10 mouse cellular contexts compared by ENCODE assay signal in the genomic region with DNA sequence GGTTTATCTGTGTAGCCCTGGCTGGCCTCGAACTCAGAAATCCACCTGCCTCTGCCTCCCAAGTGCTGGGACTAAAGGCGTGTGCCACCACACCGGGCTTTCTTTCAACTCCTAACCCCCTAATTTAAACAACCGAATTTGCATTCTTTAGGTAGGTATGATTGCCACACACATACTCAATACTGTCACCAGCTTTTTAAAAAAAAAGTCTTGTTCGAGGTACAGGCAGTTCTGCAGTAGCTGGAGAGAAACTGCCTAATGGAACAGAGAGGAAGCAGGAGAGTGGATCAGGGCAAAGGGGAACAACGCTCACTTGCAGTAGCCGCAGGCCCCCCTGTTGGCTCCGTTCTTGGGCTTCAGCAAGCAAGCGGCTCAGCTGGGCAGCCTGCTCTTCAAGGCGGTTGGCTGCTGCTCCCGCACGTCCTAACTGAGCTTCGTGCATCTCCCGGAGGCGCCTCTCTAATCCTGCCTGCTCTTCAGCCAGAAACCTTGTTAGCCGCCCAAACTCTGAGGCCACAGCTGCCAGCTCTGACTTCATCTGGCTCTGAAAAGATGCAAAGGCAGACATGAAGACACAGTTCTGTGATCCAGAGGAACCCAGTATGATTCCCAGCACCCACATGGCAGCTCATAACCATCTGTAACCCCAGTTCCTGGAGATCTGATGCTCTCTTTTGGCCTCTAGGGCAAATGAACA. TPM values are rescaled to one million over a fixed set of nuclear protein-coding genes. Genes with fewer than 3 reads are reported as not detected.
DNase-seq lines count a peak whose midpoint lies in the region; ATAC-seq lines count a peak whose summit lies in the region.
"Had no signal": no experiment of that assay in that cellular context is flagged by ENCODE, and none has a peak within 500 bp of the region (broad histone marks: within the 10 kb centered on the region; RNA-seq: fewer than 3 reads in every experiment).

No protein-coding gene starts in this region.

- H3K9ac ChIP-seq in limb, embryonic 15.5 days, result no peak overlapping the region

- H3K4me2 ChIP-seq in limb, embryonic 15.5 days, result no peak overlapping the region

- ATAC-seq in limb, embryonic 15.5 days (ENCODE audit: insufficient number of reproducible peaks, low FRiP score, low TSS enrichment, low read depth), result no peak

- H3K27me3 ChIP-seq in limb, embryonic 15.5 days, result no peaks in the 10 kb centered on the region

- 0 out of 2 replicates have a peak overlapping the region, but pooled peaks have one; percentile 8 for H3K27ac ChIP-seq in limb, embryonic 15.5 days

- 0 out of 2 replicates have a peak, but pooled peaks cover 4% of the 10 kb centered on the region for H3K4me1 ChIP-seq in limb, embryonic 15.5 days

- 64% methylated on average over 16 of the region's 16 CpGs for WGBS in limb, embryonic 15.5 days

- no peaks in the 10 kb centered on the region for H3K9me3 ChIP-seq in limb, embryonic 15.5 days

- peaks cover 87% of the 10 kb centered on the region for H3K36me3 ChIP-seq in limb, embryonic 15.5 days

- DNase-seq in adrenal gland, postnatal 14 days, result peak; percentile 29
- no peak for DNase-seq in adrenal gland, postnatal 4 days (ENCODE audit: low spot score in 2 of 2)
- DNase-seq in layer of hippocampus, postnatal 10 days (ENCODE audit: low spot score in 2 of 2), result peak; percentile 27 to 33
- no peak for DNase-seq in layer of hippocampus, adult 9-11 months
- DNase-seq in brain, adult 2 months (ENCODE audit: low read depth, low spot score), result peak; percentile 36
- no peak for DNase-seq in thymus, postnatal 25 days
- DNase-seq in thymus, postnatal 10 days (ENCODE audit: low spot score in 2 of 2), result no peak
- DNase-seq: cerebellum, adult 9-11 months; kidney, postnatal 14 days had no signal

- H3K4me3 ChIP-seq in limb, embryonic 15.5 days, result no peak overlapping the region

RNA-seq across cellular contexts. Expression of a gene that starts 8.3 kb away (rescaled TPM):
- total RNA-seq in adrenal gland, postnatal 14 days (2021), result 34.6 and 40.5 TPM in 2 replicates
- total RNA-seq in adrenal gland, postnatal 4 days (2021), result 10 to 100 TPM; 62.4 to 69.7 TPM
- total RNA-seq in layer of hippocampus, postnatal 10 days (2021), result 10 to 100 TPM; 44.1 to 58.1 TPM
- 5.6 and 7.8 TPM in 2 replicates for polyA plus RNA-seq in limb, embryonic 15.5 days (2015; fragmentation: Nextera tagmentation; extraction: Ambion mirVana)

RNA-seq across cellular contexts. Expression of a gene that starts 8.8 kb away (rescaled TPM):
- 735 and 919 TPM in 2 replicates for total RNA-seq in adrenal gland, postnatal 14 days (2021)
- 100 to 1,000 TPM; 940 to 975 TPM for total RNA-seq in adrenal gland, postnatal 4 days (2021)
- 100 to 1,000 TPM; 336 to 363 TPM for total RNA-seq in layer of hippocampus, postnatal 10 days (2021)
- 646 and 717 TPM in 2 replicates for polyA plus RNA-seq in limb, embryonic 15.5 days (2015; fragmentation: Nextera tagmentation; extraction: Ambion mirVana)

RNA-seq across cellular contexts. Expression of a gene that starts 17.1 kb away (rescaled TPM):
- 6.1 and 8.5 TPM in 2 replicates for total RNA-seq in adrenal gland, postnatal 14 days (2021)
- total RNA-seq in adrenal gland, postnatal 4 days (2021), result 10 to 100 TPM in 1 of 2 experiments, 1 to 10 TPM in 1; 9.5 to 14.2 TPM
- 1 to 10 TPM; 4.9 to 5.6 TPM for total RNA-seq in layer of hippocampus, postnatal 10 days (2021)
- polyA plus RNA-seq in limb, embryonic 15.5 days (2015; fragmentation: Nextera tagmentation; extraction: Ambion mirVana), result 2.0 and 2.8 TPM in 2 replicates

RNA-seq across cellular contexts. Expression of a gene that starts 17.6 kb away (rescaled TPM):
- total RNA-seq in adrenal gland, postnatal 14 days (2021), result 2.3 and 3.5 TPM in 2 replicates
- total RNA-seq in adrenal gland, postnatal 4 days (2021), result 1 to 10 TPM; 5.3 to 5.4 TPM
- 1 to 10 TPM in 1 of 2 experiments, under 1 TPM in 1; 0.98 to 1.4 TPM for total RNA-seq in layer of hippocampus, postnatal 10 days (2021)
- polyA plus RNA-seq in limb, embryonic 15.5 days (2015; fragmentation: Nextera tagmentation; extraction: Ambion mirVana), result 2.0 and 3.0 TPM in 2 replicates

Comparison
In these comparisons a context has a peak if more than half of its experiments do, and no peak if none do; other contexts are left out.
1. DNase-seq: peak in adrenal gland, postnatal 14 days (single experiment), layer of hippocampus, postnatal 10 days (2 of 2) and brain, adult 2 months (single experiment); none in adrenal gland, postnatal 4 days (0 of 2), layer of hippocampus, adult 9-11 months (single experiment), thymus, postnatal 25 days (single experiment) and thymus, postnatal 10 days (0 of 2).